ENCODE assay signal across 8 mouse cellular contexts in the genomic region with DNA sequence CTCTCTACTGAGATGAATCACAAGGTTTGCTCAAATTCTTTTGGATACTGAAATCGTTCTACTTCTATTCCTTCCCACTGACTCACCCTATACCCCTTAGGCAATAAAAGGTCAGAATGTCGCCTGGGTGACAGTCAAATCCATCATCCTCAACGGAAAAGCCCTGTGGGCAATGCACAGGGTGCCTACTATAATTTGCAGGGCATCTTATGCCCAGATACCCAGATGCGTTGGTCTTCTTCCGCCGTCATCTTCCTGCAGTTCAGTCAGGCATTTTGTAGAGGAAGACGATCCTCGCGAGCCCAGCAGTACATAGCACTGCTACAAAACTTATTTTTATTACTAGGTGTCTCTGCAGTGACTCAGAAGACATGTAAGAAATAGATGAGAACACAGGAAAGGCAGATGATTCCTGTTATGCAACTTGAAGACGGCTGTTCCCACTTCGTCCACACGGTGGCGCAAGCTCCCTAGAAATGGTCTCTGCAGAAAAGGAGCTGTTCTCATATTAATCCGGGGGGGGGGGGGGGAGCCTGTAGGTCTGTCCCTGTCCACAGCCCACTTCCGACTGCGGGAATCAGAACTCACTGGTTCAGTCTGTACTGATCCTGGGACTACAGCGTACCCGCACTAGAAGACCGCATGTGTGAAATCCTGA. TPM values are rescaled to one million over a fixed set of nuclear protein-coding genes. Genes with fewer than 3 reads are reported as not detected.
DNase-seq lines count a peak whose midpoint lies in the region; ATAC-seq and TF ChIP-seq lines count a peak whose summit lies in the region.

No protein-coding gene starts in this region.

- H3K4me1 ChIP-seq in hindbrain, embryonic 14.5 days (replicated peaks; ENCODE audit: control insufficient read depth, insufficient read depth, low read length), result no peaks in the 10 kb centered on the region

- POLR2A ChIA-PET in Patski (lab: Charles Lee), result interaction anchor here (0.9 kb wide), 1 partner anchor 222 kb away, joined by 3 read pairs; no protein-coding TSS in a partner anchor

- TF ChIP-seq CTCF in Patski (IDR thresholded peaks at IDR 0.05), result peak; percentile 77

- no peaks in the 10 kb centered on the region for H3K27me3 ChIP-seq in Patski
- H3K27me3 ChIP-seq in hindbrain, embryonic 14.5 days (ENCODE audit: control insufficient read depth, insufficient read depth, low read length), result no peaks in the 10 kb centered on the region

- CTCF ChIA-PET in Patski (lab: Charles Lee), result interaction anchor here (0.9 to 8.1 kb wide), 10 partner anchors 10 to 350 kb away, joined by 3 to 103 read pairs (median 4); partner anchors contain the start of gene Fam98b

- peak overlapping the region; percentile 29 for H3K4me3 ChIP-seq in hindbrain, embryonic 14.5 days (replicated peaks; ENCODE audit: low read length)

- peak overlapping the region; percentile 15; the same call in 1 of the 2 replicates for H3K27ac ChIP-seq in hindbrain, embryonic 14.5 days

- peak overlapping the region; percentile 58 for H3K9ac ChIP-seq in hindbrain, embryonic 14.5 days

- in situ Hi-C loops in Patski (cut with MboI; ENCODE audit: low pct_unique_long_range_greater_than_20kb), result loop anchor here (5.0 kb wide), 2 partner anchors 223 to 283 kb away; partner anchors contain the start of gene Spred1

- no peaks in the 10 kb centered on the region for H3K36me3 ChIP-seq in hindbrain, embryonic 14.5 days (replicated peaks; ENCODE audit: control insufficient read depth, insufficient read depth)

- peak; percentile 35 for ATAC-seq in Patski
- ATAC-seq in hindbrain, embryonic 14.5 days (ENCODE audit: low FRiP score), result peak; percentile 82

- no peak for DNase-seq in Patski (ENCODE audit: low read depth, low spot score)
- DNase-seq in cerebellum, postnatal 10 days, result peak; percentile 93 to 96
- DNase-seq in frontal cortex, postnatal 25 days (ENCODE audit: low spot score in 2 of 2), result peak; percentile 99 to 100
- DNase-seq in hindbrain, embryonic 14.5 days (ENCODE audit: low spot score), result peak; percentile 89
- DNase-seq in layer of hippocampus, postnatal 36 days, result peak; percentile 92 to 93
- DNase-seq in lung, postnatal 25 days (ENCODE audit: low spot score), result peak; percentile 84
- DNase-seq in retina, adult 2 months (ENCODE audit: low read depth, low spot score), result peak; percentile 54
- DNase-seq in thymus, postnatal 36 days, result peak; percentile 62 to 78

- H3K4me2 ChIP-seq in hindbrain, embryonic 14.5 days (replicated peaks), result peak overlapping the region; percentile 61

- 16% methylated on average over 19 of the region's 19 CpGs for WGBS in hindbrain, embryonic 14.5 days

- H3K9me3 ChIP-seq in hindbrain, embryonic 14.5 days (ENCODE audit: control insufficient read depth, low read length), result no peaks in the 10 kb centered on the region

RNA-seq across cellular contexts. Expression of gene Tmco5, which starts 21.3 kb away (rescaled TPM):
- polyA plus RNA-seq in Patski (2021), result not detected
- polyA plus RNA-seq in hindbrain, embryonic 14.5 days (2014; fragmentation: Nextera tagmentation; extraction: Ambion mirVana), result not detected in 2 replicates
- 1 to 10 TPM; 1.2 to 1.3 TPM for total RNA-seq in layer of hippocampus, postnatal 36 days (2021)
